Mouse (Mus musculus): ENCODE measurements at regions not wholly inside any gene's neighbourhood (a gene's known extent, or its start where the extent isn't known, plus 50 kb on each side); places are given as distances from the start of the nearest gene placed in this dataset.

- CTCF ChIA-PET: no interaction called here
Measured at GRCm38 (mm10) chr4:150800774-150801173, 52.9 kb upstream of the Errfi1 start.

GRCm38 (mm10) chr4:150799550-150800398 is 53.9 kb upstream of the Errfi1 start:
- CTCF ChIA-PET: no interaction called here

GRCm38 (mm10) chr4:150798783-150799530 is 54.8 kb upstream of the Errfi1 start:
- CTCF ChIA-PET: no interaction called here

- CTCF ChIA-PET: interaction anchor here (1.2 kb wide), 1 partner anchor 10 kb away, joined by 3 read pairs; no protein-coding TSS in a partner anchor
Measured at GRCm38 (mm10) chr4:150798281-150798680, 55.4 kb upstream of the Errfi1 start.

- CTCF ChIA-PET: interaction anchor here (0.5 kb wide), 1 partner anchor 591 kb away, joined by 4 read pairs; no protein-coding TSS in a partner anchor
Measured at GRCm38 (mm10) chr4:150797057-150797456, 56.7 kb upstream of the Errfi1 start.

GRCm38 (mm10) chr4:150794878-150795277 is 58.8 kb upstream of the Errfi1 start:
- CTCF ChIA-PET: no interaction called here

GRCm38 (mm10) chr4:150794257-150794794 is 59.4 kb upstream of the Errfi1 start:
- CTCF ChIA-PET: interaction anchor here (0.5 kb wide), 1 partner anchor 179 kb away, joined by 3 read pairs; no protein-coding TSS in a partner anchor

- CTCF ChIA-PET: no interaction called here
Measured at GRCm38 (mm10) chr4:150793146-150793545, 60.6 kb upstream of the Errfi1 start.

GRCm38 (mm10) chr4:150789166-150789565 is 64.6 kb upstream of the Errfi1 start:
- CTCF ChIA-PET: interaction anchor here (0.9 kb wide), 1 partner anchor 9 kb away, joined by 3 read pairs; no protein-coding TSS in a partner anchor

GRCm38 (mm10) chr4:150787113-150787512 is 66.6 kb upstream of the Errfi1 start:
- CTCF ChIA-PET: no interaction called here

GRCm38 (mm10) chr4:150786651-150787050 is 67.1 kb upstream of the Errfi1 start:
- CTCF ChIA-PET: no interaction called here

- CTCF ChIA-PET: interaction anchor here (0.7 kb wide), 1 partner anchor 45 kb away, joined by 3 read pairs; no protein-coding TSS in a partner anchor
Measured at GRCm38 (mm10) chr4:150784491-150785451, 68.9 kb upstream of the Errfi1 start.

- CTCF ChIA-PET: no interaction called here
Measured at GRCm38 (mm10) chr4:150781304-150781703, 72.4 kb upstream of the Errfi1 start.

GRCm38 (mm10) chr4:150779340-150779739 is 74.4 kb upstream of the Errfi1 start:
- CTCF ChIA-PET: no interaction called here

- CTCF ChIA-PET: no interaction called here
Measured at GRCm38 (mm10) chr4:150778683-150779082, 75.0 kb upstream of the Errfi1 start.

- CTCF ChIA-PET: no interaction called here
Measured at GRCm38 (mm10) chr4:150775695-150776521, 77.8 kb upstream of the Errfi1 start.

GRCm38 (mm10) chr4:150775281-150775680 is 78.4 kb upstream of the Errfi1 start:
- CTCF ChIA-PET: no interaction called here

GRCm38 (mm10) chr4:150774289-150774914 is 79.3 kb upstream of the Errfi1 start:
- CTCF ChIA-PET: no interaction called here

GRCm38 (mm10) chr4:150771922-150772651 is 81.6 kb upstream of the Errfi1 start:
- CTCF ChIA-PET: no interaction called here

Measured in spleen, embryonic (tissue).